Mouse (Mus musculus) ovary, postnatal 14 days (tissue): Measurements from ENCODE around the gene Coro2a.

Experiments used
- DNase-seq: peaks from one replicate; pipeline ENCODE4 v3.0.0; 2022; ENCODE audit warnings: low spot score

Gene Coro2a

DNA sequence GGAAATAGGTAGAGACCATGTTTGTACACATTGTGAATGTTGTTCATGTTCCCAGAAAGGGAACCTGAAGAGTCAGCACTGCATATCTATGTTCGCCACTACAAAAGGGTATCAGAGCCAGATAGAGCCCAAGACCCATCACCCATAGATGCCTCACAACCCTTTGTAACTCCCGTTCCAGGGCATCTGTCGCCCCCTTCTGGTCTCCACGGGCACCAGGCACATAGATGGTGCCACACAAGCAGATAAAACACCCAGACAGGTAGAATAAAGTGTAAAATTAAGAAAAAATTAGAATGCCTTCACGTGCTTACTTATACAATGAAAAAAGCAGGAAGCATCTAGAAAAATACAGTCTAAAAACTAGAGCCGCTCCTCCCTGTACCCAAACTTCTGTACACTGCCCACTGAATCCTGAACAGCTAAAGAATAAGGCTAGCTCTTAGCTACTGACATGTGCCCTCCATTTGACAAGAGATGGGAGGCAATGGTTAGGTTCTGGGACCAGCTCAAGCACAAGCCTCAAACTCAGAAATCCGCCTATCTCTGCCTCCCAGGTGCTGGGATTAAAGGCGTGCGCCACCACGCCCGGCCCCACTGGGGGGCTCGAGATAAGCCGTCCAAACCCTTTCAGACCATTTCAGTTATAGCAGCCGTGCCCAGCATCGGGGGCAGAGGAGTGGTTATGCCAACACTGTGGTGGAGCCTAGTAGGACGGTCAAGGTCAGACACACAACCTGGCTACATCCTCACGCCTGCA lies 75.0 kb downstream of the Coro2a start:
- DNase-seq = no peak

DNA sequence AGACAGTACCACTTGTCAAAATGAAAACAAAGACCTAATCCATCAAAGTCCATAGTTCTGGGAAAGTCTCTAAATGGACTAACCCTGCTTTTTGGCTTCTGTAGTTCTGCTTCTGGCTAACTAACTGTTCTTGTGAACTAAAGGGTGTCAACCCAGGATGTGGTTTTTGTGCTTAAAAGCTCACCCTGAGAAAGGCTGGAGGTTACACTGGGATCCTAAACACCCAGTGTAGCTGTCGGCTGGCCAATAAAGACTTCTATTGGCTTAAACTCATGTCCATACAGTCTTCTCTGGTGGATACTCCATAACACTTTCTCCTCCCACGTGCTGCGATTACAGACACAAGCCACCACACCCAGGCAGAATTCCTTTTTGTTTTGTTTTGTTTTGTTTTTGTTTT lies 75.8 kb downstream of the Coro2a start:
- no peak for DNase-seq

DNA sequence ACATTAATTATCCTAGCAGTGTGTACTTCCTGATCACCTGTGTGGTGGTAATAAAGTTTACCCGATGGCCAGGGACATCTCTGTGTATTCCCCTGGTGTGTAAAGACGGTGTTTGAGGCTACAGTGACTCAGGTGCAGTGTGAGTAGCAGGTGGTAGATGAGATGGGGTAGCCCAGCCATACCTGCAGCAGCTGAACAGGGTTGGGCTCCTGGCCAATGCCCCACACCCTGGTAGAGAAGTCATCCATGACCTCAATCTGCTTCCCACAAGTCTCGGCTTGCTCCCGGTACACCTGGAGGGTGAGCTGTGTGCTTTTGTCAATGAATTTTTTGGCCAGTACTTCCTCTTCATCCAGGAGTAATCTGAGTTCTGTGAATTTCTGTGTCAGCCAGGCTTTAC lies 78.7 kb downstream of the Coro2a start:
- no peak for DNase-seq

DNA sequence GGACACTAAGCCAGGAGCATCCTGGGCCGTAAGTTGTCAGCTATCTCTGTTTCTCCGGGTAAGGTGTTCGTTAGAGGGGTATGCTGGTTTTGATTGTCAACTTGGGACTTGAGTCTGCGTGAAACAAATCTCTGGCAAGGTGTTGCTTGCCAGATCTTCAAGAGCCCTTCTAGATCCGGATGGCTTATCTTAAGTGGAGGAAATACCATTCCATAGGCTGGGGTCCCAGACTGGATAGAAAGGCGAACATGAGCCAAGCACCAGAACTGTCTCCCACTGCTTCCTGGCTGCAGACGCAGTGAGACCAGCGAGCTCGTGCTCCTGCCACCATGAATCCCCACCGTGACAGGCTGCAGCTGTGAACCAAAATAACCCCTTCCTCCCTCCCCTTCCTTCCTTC lies 80.5 kb downstream of the Coro2a start:
- no peak for DNase-seq

DNA sequence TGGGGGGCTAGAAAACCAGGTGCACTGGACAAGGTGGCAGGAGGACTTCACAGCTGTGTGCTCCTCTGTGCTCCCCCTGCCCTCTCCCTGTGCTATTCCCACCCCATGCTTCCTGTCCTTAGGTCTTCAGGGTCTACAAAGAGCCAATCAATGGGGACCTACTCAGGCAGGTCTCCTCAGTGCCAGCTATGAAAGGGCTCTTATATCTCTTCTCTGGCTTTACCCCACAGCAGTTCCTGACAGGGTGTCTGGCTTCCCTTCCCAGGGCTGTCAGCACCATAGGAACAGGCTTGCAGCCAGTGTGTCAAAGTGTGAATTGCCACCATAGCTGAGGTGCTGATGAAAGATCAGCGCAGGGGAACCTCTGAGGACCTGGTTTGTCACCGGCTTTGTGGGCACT lies 81.5 kb downstream of the Coro2a start:
- DNase-seq = no peak

DNA sequence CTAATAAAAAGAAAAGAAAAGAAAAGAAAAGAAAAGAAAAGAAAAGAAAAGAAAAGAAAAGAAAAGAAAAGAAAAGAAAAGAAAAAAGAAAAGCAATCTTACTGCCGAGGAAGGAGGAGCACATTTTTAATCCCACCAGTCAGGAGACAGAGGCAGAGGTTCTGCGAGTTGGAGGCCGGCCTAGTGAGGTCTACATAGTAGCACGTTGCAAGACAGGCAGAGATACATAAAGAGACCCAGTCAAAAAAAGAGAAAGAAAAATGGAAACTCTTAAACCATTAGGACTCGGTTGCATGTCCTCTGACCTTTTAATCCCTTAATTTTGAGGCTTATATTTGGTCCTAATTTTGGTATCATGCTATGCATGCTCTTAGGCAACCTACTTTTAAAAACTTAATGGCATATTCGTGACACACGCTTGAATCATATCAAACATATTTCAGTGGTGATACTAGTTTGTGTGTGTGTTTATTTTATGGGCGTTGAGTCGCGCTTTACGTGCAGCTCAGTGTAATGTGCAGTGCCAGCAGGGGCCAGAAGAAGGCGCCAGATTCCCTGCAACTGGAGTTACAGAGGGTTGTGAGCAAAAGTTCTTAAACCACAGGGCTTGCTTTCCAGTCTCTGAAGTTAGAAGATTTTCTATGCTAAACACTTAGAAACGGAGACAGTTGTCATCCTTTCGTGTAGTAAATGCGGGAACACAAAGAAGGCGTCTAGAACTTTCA lies 94.1 kb downstream of the Coro2a start:
- peak; percentile 79 for DNase-seq

DNA sequence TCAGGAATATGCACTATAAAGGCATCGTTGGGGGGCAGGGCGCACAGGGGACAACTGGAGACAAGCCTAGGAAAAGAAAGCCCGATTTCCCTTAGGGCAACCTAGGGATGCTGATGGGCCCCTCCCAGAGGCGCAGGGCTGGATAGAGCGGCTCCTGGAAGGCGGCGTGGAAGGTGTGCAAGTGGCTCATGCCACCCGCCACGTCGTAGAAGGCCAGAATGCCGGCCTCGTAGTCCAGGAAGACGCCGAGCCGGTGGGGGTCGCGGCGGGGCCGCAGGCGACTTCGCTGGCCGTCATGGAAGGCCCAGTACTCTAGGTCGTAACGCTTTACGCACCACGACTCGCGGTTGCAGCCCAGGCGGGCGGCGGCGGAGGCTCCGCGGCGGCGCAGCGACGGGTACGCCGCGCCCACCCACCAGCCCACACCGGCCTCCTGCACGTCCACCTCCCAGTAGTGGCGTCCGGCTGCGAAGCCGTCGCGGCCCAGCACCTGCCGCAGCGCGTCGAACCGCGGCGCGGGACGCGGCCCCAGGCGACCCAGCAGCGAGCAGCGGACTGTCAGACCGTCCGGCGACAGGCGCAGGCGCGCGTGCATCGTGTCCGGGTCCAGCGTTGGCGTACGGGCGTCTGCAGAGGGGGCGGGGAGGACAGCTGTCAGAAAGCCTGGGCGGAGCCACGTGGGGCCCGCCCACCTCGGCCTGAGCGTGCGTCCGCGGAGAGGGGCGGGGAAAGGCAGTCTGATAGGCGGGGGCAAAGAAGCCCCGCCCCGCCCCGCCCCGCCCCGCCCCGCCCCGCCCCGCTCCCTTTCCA lies 95.0 kb downstream of the Coro2a start:
- DNase-seq = peak; percentile 89

DNA sequence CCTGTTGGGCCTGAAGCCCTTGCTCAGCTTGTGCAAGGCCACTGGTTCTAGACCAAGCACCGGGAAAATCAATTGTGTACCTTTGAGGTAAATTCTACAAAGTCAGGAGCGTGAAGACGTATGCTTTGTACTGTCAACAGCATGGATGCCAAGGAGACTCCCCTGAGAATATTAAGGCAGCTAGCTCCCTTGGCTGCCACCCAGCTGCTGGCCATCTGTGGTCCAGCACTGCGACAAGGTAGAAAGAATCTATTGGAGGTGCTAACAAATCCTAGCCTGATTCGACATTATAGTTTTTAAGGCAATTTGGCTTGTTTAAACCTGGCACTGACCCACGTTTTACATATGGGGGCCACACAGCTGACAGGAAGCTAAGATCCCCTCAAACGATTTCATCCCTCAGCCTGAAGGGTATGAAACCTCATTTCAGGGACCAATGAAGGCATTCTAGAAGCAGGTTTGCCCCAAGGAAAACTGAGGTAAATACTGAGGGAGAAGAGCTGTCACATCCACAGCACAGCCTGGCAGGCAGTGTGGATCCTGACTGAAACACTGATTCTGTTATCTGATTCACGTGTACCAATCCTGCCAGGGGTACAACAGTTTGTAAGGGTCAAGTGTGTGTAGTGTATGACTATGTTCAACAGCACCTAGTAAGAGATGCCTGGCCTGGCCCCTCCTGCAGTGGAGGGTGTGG lies 96.5 kb downstream of the Coro2a start:
- DNase-seq = no peak

DNA sequence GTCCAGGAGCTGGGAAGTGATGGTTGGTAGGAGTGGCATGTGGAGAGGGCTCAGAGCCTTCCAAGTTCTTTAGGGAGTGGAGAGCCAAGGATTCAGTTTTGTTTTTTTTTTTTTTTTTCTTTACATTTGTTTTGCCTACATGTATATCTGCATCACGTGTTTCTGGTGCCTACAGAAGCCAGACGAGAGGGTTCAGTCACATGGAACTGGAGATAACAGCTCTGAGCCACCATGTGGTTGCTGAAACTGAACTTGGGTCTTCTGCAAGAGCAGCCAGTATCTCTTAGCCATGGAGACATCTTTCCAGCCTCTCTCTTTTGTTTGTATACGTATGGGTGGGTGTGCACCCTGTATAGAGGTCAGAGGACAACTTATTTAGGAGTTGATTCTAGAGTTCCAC lies 98.1 kb downstream of the Coro2a start:
- DNase-seq = no peak

DNA sequence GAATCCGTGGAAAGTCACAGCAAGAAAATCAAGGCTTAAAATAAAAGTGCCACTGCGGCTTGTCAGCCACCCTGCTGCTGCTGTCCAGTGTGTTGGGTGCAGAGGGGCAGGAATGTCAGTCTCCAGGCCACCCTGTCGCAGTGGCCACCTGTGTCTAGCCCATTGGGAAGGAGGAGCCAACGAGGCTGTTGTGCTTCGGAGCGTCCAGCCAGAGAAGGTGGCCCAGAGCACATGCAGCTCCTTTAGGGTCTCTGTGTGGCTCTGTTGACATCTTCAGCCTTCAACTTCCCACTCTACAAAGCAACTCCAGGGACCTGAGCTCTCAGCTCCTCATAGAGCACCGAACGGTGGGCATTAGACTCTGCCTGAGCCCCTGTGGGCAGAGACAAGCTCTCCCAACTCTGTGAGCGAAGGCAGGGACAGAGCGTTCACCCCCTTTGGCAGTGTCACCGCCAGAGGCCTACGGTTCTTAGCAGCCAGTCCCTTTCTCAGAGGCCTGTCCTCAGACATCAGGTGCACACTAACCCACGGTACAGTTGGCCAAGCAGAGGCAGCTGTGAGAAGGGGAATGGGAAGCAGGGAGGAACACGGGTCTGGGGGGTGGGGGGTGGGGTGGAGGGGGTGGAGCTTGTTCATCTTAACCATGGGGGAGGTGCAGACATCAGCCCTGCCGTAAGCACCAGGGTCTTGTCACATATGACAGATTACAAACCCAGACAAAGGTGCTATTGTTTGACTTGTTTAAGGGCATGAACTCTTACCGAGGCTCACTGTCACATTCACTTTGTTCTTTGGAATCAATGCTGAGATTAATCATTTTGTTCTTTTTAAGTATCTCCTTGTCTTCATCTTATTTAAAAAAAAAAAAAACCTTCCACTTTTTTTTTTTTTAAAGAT lies 99.1 kb downstream of the Coro2a start:
- DNase-seq = no peak

DNA sequence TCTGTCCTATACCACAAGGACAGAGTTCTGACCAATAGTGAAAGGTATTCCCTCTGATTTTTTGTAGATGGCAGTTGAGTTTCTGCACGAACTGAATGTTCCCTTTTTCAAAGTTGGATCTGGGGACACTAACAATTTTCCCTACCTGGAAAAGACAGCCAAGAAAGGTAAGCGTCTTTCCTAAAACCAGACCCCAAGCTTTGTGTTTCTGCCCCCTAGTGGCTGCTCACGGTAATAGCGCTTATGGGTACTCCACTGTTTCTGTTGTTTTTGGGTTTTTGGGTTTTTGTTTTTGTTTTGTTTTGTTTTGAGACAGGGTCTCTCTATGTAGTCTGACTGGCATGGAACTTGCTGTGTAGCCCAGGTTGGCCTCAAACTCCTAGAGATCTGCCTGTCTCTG lies 103.0 kb downstream of the Coro2a start:
- DNase-seq = no peak

DNA sequence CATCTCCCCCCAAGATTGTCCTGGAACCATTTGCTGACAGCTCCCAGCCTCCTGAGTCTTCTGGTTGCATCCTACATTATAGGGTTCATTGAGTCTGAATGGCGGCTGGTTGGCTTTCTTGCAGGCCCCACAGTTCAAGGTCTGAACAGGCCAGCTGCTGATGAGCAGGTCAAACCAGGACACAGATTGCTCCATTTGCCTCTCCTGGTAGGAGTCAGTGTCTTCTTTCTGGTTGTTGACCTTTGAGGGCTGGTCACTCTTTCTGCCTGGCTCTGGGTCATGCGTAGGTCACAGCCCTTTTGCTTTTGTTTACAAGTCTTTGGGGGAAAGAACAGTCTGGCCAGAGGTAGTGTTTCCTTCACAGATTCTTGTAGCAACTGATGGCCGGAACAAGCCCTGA lies 103.5 kb downstream of the Coro2a start:
- no peak for DNase-seq

DNA sequence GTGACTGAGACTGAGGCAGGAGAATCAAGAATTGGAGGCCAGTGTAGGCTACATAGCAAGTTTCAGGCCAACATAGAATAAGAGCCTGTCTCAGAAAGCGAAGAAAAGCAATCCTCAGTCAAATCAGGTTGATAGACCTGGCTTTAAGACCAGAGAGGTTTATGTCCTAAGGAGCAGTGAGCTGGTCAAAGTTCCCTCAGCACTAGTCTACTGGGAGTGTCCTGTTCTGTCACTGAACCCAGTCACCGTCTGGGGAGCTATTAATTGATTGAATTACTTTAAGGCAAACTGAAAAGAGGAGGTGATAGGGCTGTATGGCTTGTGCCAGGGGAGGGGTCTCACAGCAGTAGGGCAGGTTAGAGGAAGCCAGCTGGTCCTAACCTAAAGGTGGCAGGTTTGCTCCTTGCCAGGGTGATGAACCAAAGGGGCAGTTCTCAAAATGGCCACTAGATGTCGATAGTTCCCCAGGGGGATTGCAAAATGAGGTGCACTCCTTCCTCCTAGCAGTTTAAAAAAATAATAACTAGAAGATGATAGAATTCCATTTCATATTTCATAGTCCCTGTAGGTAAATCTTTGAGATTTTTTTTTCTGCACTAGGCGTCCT lies 104.6 kb downstream of the Coro2a start:
- peak; percentile 80 for DNase-seq

DNA sequence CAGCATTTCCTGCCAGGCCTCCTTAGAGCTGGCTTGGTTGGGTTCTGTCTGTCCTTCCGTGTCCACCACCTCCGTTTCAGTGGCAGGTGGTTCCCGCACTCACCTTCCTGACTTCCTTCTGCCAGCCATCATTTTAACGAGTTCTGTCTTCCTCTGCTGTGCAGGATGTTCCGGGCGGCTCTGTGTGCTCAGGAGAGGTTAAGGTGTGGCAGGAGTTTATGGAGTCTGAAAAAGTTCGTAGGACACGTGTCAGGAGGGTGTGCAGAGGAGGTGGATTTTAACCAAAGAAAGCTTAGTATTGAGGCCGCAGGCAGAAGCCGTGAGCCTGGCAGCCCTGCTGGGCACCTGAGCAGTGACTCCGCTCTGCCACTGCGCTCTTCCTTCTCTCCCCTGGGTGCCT lies 106.5 kb downstream of the Coro2a start:
- DNase-seq = no peak

DNA sequence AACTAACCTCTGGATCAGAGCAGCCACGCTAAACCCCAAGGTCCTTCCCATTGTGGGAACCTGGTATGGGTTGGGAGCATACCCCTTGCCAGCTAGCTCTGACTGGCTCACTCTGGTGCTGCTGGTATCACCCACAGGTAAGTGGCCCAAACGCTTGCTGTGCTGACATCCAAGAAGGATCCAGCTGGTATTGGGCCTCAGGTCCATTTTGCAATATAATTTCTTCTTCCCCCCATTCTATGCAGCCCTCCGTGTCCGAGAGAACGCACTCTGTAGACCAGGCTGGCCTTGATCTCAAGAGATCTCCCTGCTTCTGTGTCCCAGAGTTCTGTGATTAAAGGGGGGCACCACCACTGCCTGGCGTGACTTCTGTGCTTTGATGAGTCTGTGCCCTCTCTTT lies 108.9 kb downstream of the Coro2a start:
- DNase-seq = no peak

DNA sequence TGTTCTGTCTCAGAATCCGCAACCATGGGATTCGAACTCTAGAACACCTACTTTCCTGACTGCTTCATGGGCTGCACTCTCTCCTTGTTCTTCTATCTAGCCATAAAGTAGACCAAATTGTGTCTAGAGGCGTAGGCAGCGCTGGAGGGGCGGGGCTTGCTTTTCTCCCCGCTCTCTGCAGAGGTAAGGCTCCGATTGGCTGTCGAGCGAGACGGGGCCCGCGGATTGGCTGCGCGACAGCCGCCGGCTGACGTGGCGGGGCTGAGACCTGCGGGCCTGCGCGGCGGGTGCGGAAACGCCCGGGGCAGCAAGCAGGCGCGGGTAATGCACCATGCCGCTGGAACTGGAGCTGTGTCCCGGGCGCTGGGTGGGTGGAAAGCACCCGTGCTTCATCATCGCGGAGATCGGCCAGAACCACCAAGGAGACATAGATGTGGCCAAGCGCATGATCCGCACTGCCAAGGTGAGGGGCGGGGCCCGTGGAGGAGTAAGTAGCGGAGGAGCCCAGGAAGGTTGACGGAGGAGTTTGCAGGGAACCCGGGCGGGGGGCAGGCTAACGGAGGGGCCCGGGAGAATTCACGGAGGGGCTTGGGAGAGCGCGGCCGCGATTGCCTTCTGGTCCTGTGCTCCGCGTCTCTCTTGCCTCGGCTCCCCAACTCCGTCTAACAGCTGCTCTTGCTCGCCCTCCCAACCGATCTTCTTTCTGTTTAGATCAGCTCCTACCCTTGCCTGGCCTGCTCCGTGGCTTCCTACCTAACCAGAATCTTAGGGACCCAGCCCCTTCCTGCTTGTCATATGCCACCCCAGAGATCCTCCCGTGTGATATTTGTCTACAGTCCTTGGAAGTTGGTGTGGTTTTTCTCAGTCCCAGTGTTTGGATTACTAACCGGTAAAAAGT lies 112.7 kb downstream of the Coro2a start, which contains the start of gene Nans:
Nans (plus strand) TSS at position 221 of the 898 bp plus-strand sequence.
- peak; percentile 86 for DNase-seq

DNA sequence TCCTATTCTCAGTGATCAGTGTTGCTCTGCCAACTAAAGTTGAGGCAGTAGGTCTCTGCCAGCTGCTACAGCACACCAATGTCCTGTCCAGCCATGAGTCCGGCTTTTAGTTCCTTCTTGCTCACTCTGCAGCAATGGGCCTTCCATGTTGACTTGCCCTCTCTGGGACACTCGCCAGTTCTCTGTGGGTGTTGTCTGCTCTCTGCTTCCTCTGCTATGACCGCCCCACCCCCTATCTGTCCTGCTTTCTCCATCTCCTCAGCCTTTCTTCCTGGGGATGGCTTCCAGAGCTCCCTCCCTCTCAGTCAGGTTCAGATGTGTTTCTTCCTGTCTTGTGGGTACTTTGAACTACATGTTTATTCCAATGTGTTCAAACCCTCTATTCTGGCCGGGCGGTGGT lies 114.7 kb downstream of the Coro2a start:
- DNase-seq = no peak
